Mouse (Mus musculus): Measurements from ENCODE around the gene Adgre4. TPM values are rescaled to one million over a fixed set of nuclear protein-coding genes. Genes with fewer than 3 reads are reported as not detected.
A peak's percentile ranks its signal among the peaks of the same experiment; 100 is the strongest.
"Not testable (repeated sequence)": the region's sequence is repeated elsewhere in the genome, so short reads cannot be mapped to it uniquely, and the experiment has no call there.

Adgre4 gene
- total RNA-seq (2021) (under 1 TPM; 0.37 to 0.59 TPM), polyA plus RNA-seq (2012; rRNA removed) (0.15 and 0.22 TPM in 2 replicates)
- long read RNA-seq: 0 reads

DNA sequence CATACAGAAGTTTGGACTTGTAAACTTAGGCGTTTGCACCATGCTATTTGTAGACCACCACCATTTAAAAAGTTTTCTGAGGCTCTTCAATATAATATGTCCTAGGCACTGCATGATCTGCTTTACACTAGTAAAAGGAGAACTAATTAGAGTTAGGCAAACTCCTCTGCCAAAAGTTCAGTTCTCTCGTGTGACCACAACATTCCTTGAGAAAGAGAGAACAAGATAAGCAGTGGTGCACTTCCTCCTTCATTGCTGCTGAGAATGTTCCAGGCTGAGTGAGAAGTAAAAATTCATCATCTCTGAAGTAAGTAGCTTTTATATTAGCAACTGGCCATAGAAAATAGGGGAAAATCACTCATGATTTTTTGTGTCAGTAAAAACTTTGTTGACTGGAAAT, at the start of gene Adgre4:
Adgre4 (plus strand) TSS at position 199 of the 400 bp plus-strand sequence.
- DNase-seq: no peak

DNA sequence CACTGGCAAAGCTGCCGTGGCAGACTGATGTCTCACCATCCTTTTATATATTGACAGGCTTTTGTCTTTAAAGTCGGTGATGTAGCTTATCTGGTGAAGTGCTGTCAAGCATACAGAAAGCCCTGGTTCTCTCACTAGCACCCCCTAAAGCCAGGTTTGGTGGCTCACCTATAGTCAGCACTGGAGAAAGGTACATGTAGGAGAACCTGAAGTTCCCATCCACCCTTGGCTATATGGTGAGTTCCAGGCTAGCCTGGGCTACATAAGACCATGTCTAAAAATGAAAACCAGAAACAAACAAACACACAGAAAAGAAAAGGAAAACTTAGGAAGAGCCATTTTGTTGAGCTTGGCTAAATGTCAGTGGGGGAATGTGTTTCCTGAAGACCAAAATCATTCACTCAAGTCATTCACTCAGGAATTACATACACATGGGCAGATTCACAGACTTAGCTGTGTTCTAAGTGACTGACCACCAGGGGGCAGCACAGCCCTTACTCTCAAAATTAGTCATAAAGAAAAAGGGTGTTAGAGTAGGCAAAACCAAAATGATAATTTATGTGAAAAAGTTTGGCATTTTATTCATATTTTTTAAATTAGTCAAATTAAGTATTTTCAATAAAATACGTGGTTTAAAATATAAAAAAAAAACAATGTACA, 47.5 kb upstream of the Adgre4 start:
- DNase-seq: peak; percentile 67

DNA sequence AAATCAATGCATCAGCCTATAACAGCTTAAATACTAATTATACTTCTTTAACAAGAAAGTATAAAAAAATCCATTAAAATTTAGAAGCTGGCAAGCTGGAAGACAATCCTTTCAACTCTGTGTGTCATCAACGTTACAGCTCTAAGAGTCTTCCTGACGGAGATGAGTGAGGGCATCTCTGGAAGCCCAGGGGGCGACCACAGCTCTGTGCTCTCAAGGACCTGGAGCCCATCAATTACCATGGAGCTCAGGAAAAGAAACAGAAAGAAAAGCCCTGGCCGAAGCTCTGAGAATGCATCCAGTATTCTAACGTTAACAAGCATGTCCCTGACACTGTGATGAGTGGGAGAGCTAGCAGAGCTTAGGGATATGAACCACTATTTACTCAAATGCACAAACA, 46.9 kb upstream of the Adgre4 start:
- DNase-seq: no peak

DNA sequence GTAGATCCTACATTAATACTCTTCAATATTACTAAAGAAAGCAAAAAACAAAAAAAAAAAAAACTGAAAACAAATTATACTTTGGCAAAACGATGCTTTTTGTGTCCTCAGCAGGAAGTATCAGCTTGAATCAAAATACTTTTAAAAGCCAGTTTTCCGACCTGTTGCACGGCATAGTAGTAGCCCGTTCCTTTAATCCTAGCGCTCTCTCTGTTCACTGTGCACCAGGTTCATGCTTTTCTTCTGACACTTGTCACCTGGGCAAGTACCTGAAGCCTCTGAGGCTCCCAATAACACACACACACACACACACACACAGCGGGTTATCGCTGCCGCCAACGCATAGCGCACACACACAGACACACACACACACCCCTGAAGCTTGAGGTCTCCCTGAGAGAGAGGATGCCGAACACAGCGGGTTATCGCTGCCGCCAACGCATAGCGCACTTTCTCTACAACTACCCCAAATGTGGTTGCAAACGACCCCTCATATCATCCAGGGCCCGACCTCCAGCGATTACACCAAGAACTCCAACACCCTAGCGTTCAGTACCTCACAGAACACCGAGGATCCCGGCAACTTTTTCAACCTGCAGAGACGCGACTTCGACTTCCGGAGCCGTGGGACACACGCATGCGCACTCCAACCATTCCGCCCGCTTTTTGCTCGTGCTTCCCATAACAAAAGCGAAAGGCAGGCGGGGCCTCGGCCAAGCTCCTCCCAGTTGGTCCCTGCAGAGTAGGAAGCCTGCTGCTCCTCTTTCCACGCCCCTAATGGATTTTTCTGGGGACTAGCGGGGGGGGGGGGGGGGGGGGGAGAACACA, 37.6 kb upstream of the Adgre4 start, which contains the start of gene Pot1b:
Pot1b (minus strand) TSS at position 645 of the 828 bp plus-strand sequence.
- peak; percentile 98 for DNase-seq

DNA sequence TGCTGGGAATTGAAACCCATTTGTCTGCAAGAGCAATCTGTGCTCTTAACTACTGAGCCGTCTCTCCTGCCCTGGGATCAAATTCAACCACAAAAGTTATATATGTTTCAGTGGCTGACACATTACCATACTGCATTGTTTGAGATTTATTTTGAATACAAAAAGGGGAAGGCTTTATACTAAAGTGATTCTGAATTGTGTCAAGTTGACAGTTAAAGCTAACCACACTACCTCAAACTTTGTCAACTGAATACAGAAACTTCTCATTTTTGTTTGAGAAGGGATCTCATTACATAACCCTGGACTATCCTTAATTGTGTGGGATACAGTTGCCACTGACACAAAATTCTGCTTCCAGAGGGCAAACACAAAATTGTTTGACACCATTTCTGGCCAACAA, 28.5 kb upstream of the Adgre4 start:
- no peak for DNase-seq

DNA sequence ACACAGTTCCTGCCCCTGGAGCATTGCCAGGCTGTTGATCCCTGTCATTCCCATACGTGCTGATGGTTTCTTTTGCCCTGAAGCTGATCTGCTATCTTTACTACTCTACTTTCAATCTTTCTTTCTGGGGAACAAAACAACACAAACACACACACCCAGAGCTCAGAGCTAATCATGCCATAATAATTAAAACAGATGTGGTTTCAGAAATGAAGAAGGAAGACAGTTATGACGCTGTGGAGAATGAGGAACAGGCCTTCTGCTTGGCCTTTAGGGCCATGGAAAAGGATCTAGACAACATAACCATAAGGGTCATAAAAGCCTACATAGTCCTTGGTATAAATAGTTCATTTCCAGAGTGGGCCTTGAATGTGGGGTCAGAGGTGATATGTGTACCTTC, 27.5 kb upstream of the Adgre4 start:
- no peak for DNase-seq

DNA sequence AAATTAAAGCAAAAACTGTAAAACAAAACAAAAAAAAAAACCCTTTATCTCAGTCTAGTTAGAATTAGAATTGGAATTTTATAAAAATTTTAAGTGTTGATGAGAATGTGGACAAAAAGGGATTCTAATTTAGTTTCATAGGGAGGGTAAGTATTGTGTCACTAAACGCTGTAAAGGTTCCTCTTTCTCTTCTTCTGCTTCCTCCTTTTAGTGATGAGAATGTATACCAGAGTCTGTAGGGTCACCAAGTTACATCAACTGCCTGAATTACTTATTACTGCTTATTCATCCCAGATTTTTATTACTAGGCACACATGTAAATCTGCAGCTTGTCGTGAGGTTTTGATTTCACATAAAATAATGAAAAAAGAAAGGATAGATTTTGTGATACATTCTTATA, 23.6 kb upstream of the Adgre4 start:
- no peak for DNase-seq

DNA sequence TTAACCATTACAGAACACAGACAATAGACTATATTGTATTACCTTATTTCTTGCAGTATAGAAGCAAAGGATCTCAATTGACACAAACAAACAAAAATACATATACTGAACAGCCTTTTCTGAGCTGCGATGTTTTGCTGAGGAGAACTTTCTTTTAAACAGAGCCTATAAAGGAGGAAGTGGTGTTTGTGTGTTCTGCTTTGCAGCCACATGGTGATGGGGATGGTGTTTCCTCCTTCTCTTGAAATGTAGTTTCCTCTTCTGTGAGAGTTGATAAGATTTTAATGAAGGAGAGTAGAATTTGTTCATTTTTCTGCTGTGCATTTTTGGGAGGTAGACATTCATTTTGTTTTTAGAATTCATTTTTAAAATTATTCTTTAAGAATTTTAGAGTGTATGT, 13.1 kb upstream of the Adgre4 start:
- DNase-seq: no peak

DNA sequence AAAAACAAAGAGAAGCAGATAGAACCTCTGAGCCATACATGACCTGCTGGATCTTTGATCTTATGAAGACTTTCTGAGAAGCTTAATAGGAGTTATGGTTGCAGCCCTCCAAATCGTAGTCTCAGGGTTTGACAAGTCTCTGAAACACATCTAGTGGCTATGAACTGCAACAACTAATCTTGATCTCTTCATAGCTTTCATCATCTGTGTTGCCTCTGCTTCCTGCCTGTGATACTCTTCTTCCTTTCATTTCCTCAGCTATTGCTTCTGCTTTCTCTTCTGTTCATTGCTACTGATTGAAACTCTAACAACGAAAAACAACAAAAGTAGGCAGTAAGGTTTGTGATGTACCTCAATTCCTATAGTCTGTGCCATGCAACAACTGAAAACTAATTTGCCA, 1.4 kb downstream of the Adgre4 start:
- DNase-seq: no peak

DNA sequence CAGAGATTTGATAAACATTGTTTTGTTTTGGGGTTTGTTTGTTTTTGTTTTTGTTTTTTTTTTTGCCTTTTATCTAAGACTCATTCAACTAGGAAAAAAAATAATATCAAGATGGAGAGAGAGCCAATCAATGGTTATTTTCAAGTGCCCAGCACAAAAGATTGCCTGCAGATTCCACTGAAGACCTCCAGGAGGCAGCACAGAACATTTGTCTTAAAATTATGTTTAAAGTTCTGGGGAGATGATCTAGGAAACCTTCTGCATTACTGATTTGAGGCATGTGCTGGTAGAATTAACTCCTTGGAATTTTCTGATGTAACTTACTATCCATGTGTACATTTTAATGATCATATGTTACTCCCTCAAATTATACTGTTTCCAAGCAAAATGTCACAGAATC, 63.9 kb downstream of the Adgre4 start:
- DNase-seq: no peak

DNA sequence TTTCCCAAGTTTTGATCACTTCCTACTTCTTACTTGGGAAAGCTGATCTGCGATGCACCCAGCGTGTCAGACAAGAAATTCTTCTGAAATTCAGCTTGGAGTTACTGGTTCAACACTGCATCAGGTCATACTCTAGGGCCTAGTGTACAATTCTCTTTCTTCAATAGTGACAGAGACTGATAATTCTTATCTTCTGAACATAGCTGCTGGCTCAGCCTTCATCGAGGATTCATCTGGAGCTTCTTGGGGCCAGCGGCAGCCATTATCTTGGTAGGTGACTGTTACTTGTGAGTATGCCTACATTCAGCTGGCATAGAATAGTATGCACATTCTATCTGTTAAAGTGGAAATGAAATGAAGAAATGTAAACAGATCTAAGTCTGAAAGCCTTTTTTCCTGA, 67.1 kb downstream of the Adgre4 start:
- DNase-seq: no peak

DNA sequence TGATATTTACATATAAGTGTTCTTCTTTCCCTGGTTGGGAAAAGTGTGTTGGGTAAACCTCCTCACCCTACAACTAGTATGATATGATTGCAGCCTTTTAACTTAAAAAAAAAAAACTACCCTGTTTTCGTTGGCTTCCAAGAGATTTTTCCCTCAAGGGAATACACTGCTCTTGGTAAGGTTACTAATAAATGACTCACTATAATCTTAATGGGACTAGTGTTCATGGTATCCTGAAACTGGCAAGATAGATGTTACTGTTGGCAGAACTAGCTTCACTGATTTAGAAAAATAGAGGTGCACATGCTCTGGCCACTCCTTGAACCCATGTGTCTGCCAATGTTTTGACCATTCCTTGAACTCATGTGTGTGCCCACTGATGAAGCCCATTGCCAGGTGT, 71.8 kb downstream of the Adgre4 start:
- no peak for DNase-seq

DNA sequence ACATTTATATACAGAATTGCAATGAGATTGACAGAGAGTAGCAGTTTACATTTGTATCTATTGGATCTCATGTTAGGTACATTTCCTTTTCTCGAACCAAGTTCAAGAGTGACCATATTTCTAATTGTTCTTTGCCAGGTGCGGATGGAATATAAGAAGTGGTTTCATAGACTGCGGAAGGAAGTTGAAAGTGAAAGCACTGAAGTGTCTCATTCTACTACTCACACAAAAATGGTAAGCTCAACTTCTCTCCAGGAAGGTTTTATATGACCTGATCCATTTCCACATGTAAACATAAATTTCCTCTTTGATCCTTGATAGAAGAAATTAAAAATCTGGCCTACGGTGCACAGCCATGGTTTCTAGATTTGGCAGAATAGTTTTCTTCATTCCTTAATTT, 93.3 kb downstream of the Adgre4 start:
- DNase-seq: no peak

DNA sequence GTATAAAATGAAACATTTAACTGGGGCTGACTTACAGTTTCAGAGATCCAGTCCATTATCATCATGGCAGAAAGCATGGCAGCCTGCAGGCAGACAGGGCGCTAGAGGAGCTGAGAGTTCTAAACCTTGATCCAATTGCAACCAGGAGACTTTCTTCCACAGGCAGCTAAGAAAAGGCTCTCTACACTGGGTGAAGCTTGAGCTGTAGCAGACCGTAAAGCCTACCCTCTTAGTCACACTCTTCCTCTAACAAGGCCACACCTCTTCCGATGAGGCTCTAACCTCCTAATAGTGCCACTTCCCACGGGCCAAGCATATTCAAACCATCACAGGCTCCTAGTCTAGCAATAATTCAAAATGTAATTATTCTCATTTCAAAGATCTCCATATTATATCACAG, 127.4 kb downstream of the Adgre4 start:
- DNase-seq: no peak

DNA sequence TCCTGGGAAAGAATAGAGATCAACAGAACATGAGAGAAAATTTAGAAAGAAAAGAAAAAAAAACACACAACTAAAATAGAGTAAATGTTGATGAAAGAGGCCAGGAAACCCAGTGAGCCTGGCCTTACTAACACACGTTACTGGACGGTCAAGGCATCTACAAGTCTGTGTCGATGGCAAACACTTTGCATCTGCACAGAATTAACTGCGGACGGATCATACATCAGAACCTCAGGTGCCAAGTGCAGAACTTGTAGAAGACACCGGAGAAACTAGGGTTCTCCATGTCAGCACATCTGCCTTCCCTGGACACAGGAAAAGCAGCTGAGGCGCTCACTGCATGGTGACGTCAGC, 128.5 kb downstream of the Adgre4 start:
- DNase-seq: peak; percentile 37

DNA sequence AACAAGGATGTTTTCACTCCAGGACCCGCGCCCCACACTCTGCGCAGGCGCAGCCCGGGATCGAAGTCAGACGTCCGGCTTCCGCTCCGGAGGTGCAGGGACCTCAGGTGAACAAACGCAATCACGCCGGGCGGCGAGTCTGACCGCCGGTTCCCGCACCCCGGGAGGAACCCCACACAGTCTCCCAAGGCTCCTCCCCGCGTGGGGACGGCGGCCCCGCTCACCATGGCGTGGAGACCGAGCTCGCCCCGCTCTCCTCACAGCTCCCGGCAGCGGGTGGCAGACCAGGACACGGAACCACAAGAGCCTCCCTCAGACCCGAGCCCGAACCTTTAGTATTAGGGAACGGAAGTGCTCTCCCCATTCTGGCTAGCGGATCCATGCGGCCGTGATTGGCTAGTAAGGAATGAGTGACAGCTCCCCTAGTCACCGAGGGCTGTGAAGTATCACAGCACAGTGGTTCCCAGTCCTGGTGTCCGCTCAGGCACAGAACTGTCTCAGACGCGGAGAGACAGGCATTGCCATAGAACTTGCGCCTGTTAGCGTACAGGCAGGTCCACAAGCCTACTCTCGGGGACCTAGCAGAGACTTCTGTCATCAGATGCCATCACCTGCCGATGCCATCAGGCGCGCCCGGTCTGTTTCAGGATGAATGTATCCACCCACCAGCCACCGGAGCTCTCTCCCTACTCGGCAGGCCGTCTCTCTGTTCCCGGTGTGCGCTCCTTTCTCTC, 129.0 kb downstream of the Adgre4 start, which contains the start of gene Zfp119a:
Zfp119a (minus strand) TSS at position 295 of the 734 bp plus-strand sequence.
- DNase-seq: peak; percentile 89

DNA sequence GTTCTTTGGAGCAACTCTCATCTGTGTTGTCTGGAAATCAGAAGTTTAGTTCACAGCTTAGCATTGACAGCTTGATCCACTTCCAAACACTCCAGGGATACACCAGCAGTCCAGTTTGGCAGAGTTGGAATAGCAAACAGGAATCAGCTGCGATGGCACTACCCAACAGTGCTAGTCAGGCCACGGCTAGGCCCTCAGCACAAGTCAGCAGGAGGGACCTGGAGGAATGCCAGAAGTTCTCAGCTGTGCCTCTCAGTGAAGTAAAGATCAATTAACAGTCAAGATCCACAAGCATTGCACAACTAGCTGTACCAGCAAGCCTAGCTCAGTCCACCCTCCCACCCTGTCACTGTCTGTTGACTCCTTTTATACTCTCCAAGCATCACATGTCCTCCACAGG, 133.8 kb downstream of the Adgre4 start:
- DNase-seq: peak; percentile 11

DNA sequence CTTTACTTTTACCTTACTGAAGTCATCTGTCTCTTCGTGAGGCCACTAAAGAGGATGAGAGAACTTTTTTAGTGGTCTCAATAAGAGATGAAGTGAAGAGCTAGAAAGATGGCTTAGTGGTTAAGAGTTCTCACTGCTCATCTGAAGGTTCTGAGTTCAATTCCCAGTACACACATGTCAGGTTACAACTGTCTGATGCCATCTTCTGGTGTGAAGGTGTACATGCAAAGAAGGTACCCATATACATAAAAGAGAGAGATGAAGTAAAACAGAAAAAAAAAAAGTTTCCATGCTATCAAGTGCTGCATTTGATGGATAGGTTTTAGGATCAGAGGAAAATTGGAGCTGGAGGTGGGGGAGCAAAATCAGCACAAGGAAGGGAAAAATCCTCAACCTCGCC, 135.1 kb downstream of the Adgre4 start:
- no peak for DNase-seq

DNA sequence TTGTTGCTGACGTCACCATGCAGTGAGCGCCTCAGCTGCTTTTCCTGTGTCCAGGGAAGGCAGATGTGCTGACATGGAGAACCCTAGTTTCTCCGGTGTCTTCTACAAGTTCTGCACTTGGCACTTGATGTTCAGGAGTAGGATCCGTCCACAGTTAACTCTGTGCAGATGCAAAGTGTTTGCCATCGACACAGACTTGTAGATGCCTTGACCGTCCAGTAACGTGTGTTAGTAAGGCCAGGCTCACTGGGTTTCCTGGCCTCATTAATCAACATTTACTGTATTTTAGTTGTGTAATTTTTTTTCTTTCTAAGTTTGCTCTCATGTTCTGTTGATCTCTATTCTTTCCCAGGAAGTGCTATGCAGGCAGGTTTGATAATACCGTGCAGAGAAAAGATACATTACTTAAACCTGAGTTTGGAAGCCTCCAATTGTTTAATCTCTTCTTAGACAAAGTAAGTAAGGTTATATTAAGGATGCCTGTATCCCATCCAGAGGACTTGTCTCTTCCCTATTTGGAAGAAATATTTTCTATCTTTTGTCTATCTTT, 142.7 kb downstream of the Adgre4 start:
- not testable (repeated sequence) for DNase-seq

DNA sequence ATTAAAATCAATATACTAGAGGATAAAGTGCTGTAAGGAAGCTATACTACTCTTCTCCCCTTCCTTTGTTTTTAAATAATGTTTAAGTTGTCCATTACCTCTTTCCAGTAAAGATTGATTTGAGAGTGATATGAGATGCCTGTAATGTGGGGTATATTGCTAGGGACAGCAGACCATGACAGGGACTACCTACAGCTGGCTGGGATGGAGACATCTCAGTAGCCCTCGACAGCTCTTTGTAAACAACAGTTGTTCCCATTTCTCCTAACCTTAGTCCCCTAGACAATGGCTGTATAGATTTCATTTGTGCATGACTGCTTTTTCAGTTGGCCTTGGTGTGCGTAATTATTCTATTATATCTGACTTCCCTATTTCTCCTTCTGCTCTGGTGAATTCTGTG, 153.3 kb downstream of the Adgre4 start:
- DNase-seq: no peak

All from adrenal gland, adult 2 months (tissue).